Mouse (Mus musculus) forebrain, embryonic 16.5 days (tissue): ENCODE results near the gene Cadm1. TPM values are rescaled to one million over a fixed set of nuclear protein-coding genes. Genes with fewer than 3 reads are reported as not detected.

Experiments
- ATAC-seq: fragments of 200-750 bp; cut with Nextera tagmentation; 2 replicates; pipeline ENCODE4 v1.8.0; 2017; ENCODE audit warnings: mild to moderate bottlenecking, moderate library complexity
- H3K27ac ChIP-seq: fragments of 300-500 bp; sonication (generic); 2 replicates; pipeline ENCODE4 v1.5.1; 2014; ENCODE audit warnings: low read length, control low read depth
- H3K27me3 ChIP-seq: fragments of 300-500 bp; sonication (generic); replicated peaks from 2 replicates; pipeline ENCODE4 v1.6.1; 2014; ENCODE audit warnings: low read length; ENCODE audit not compliant: control insufficient read depth, insufficient read depth
- H3K36me3 ChIP-seq: fragments of 300-500 bp; sonication (generic); 2 replicates; pipeline ENCODE4 v1.6.1; 2014; ENCODE audit not compliant: control insufficient read depth, insufficient read depth
- H3K4me1 ChIP-seq: fragments of 300-500 bp; sonication (generic); replicated peaks from 2 replicates; pipeline ENCODE4 v1.6.1; 2014; ENCODE audit warnings: low read length; ENCODE audit not compliant: control insufficient read depth, insufficient read depth
- H3K4me2 ChIP-seq: fragments of 300-500 bp; sonication (generic); 2 replicates; pipeline ENCODE4 v1.6.1; 2014; ENCODE audit warnings: mild to moderate bottlenecking, low read length, control low read depth
- H3K4me3 ChIP-seq: fragments of 300-500 bp; sonication (generic); replicated peaks from 2 replicates; pipeline ENCODE4 v1.5.1; 2014; ENCODE audit warnings: mild to moderate bottlenecking, low read length, control low read depth
- H3K9ac ChIP-seq: fragments of 300-500 bp; sonication (generic); replicated peaks from 2 replicates; pipeline ENCODE4 v1.6.1; 2014; ENCODE audit warnings: low read depth, low read length, control low read depth
- H3K9me3 ChIP-seq: fragments of 300-500 bp; sonication (generic); 2 replicates; pipeline ENCODE4 v1.6.1; 2016; ENCODE audit warnings: low read length; ENCODE audit not compliant: control insufficient read depth
- WGBS: fragments of 180-500 bp; shearing (Covaris S2); extraction: QIAGEN DNeasy Blood & Tissue Kit; methylation state at CpG from one replicate; pipeline ENCODE4 v1.1.7; 2014; 5-methylcytosine and 5-hydroxymethylcytosine counted together
- polyA plus RNA-seq: library from polyadenylated mRNA; unstranded; fragments of >200 nt; fragmentation: Nextera tagmentation; extraction: Ambion mirVana; gene quantifications from 2 replicates; pipeline ENCODE4 v1.2.1, GENCODE M21; 2015

Gene Cadm1
- polyA plus RNA-seq, 1 experiment from 2014 or later: 256 TPM

- no peak overlapping the region for H3K4me2 ChIP-seq
- no peaks in the 10 kb centered on the region for H3K36me3 ChIP-seq
- no peak overlapping the region for H3K27ac ChIP-seq
- H3K4me1 ChIP-seq: no peaks in the 10 kb centered on the region
- no peak for ATAC-seq
- no peaks in the 10 kb centered on the region for H3K27me3 ChIP-seq
- no peaks in the 10 kb centered on the region for H3K9me3 ChIP-seq
- no peak overlapping the region for H3K9ac ChIP-seq
- no peak overlapping the region for H3K4me3 ChIP-seq
- WGBS: 85% methylated on average over 7 of the region's 7 CpGs
These were observed 337.5 kb downstream of the Cadm1 start for GRCm38 (mm10) chr9:47867474-47867873.

- H3K9ac ChIP-seq: no peak overlapping the region
- WGBS: 83% methylated on average over 5 of the region's 5 CpGs
- H3K9me3 ChIP-seq: no peaks in the 10 kb centered on the region
- no peak for ATAC-seq
- H3K27ac ChIP-seq: no peak overlapping the region
- no peaks in the 10 kb centered on the region for H3K36me3 ChIP-seq
- H3K4me2 ChIP-seq: no peak overlapping the region
- H3K4me3 ChIP-seq: no peak overlapping the region
- H3K4me1 ChIP-seq: no peaks in the 10 kb centered on the region; the same call in 1 of the 2 replicates
- H3K27me3 ChIP-seq: no peaks in the 10 kb centered on the region
These were observed 339.7 kb downstream of the Cadm1 start for GRCm38 (mm10) chr9:47869661-47870060.

GRCm38 (mm10) chr9:47876557-47877206, 346.7 kb downstream of the Cadm1 start:
- Histone ChIP-seq H3K4me3 (no peak overlapping the region), H3K27me3 (no peaks in the 10 kb centered on the region), H3K4me1 (peaks cover 18% of the 10 kb centered on the region), H3K4me2 (no peak overlapping the region), H3K9me3 (no peaks in the 10 kb centered on the region), H3K9ac (no peak overlapping the region), H3K36me3 (no peaks in the 10 kb centered on the region), H3K27ac (peak overlapping the region; percentile 16; the same call in 1 of the 2 replicates)
- 14% methylated on average over 10 of the region's 10 CpGs for WGBS
- ATAC-seq: peak; percentile 62; the same call in 1 of the 2 replicates

DNA sequence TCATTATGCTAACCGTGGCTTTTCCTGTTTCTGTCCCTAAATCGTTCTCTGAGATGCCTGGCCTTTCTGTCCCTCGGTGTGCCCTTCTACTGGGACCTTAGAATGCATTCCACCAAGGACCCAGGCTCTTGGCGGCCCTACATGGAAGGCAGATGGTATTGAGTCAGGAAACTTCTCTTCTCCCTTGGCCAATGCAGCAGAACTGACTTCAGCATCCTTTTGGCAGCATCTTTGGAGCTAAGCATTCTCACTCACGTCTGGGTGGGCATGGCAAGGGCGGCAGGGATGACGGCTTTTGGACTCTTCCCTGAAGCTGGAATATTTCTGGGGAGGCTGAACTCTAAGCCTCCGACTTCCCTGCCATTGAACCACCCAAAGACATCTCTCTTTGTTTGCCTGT, 350.2 kb downstream of the Cadm1 start:
- peaks cover 18% of the 10 kb centered on the region for H3K4me1 ChIP-seq
- no peak overlapping the region for H3K4me3 ChIP-seq
- no peak overlapping the region for H3K4me2 ChIP-seq
- H3K36me3 ChIP-seq: no peaks in the 10 kb centered on the region
- no peak overlapping the region for H3K27ac ChIP-seq
- H3K27me3 ChIP-seq: no peaks in the 10 kb centered on the region
- no peak for ATAC-seq
- WGBS: 86% methylated on average over 8 of the region's 8 CpGs
- H3K9ac ChIP-seq: no peak overlapping the region
- H3K9me3 ChIP-seq: no peaks in the 10 kb centered on the region

DNA sequence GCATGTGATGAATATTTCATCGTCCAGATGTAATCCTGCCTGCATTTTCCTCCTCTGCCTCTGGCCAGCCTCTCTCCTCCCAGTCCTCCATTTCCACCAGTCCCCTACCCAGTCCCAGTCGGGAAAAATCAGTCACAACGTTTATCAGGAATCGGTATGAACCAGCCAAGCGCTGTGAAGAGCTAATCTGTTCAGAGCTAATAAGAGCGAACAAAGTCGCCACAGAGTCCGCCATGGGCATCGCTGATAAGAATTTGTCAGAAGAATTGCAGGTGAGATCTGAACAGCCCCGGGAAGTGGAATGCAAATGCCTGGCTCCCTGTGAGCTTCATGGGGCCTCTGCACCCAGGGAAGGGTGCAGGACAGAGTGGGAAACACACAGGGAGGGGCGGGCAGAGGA, 352.4 kb downstream of the Cadm1 start:
- no peak for ATAC-seq
- H3K4me2 ChIP-seq: no peak overlapping the region
- H3K4me1 ChIP-seq: peaks cover 7% of the 10 kb centered on the region
- no peak overlapping the region for H3K9ac ChIP-seq
- no peaks in the 10 kb centered on the region for H3K9me3 ChIP-seq
- WGBS: 69% methylated on average over 11 of the region's 11 CpGs
- H3K36me3 ChIP-seq: no peaks in the 10 kb centered on the region
- no peaks in the 10 kb centered on the region for H3K27me3 ChIP-seq
- no peak overlapping the region for H3K4me3 ChIP-seq
- H3K27ac ChIP-seq: no peak overlapping the region

DNA sequence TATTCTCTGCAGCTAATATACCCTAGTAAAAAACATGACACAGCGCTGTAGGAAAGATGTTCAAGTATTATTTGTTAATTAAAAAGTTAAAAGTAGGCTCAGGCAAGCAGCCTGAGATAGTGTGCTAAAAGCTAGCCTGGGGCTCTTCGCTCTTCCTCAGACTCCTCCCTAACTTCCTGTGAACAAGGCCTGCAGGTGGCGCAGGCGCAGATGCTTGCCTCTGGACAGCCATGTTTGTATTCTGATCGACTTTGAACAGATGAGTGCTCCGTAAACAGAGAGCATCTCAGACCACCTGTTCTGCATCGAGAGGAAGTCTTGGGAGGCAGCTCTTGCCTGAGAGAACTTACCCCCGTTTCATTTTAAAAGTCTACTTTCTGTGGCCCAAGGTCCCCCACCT, 361.7 kb downstream of the Cadm1 start:
- Histone ChIP-seq H3K27me3 (peaks cover 24% of the 10 kb centered on the region), H3K36me3 (no peaks in the 10 kb centered on the region), H3K4me3 (no peak overlapping the region), H3K9me3 (no peaks in the 10 kb centered on the region), H3K4me2 (no peak overlapping the region), H3K4me1 (no peaks in the 10 kb centered on the region), H3K27ac (no peak overlapping the region), H3K9ac (no peak overlapping the region)
- WGBS: 80% methylated on average over 8 of the region's 8 CpGs
- ATAC-seq: no peak

GRCm38 (mm10) chr9:47892995-47893394, 363.0 kb downstream of the Cadm1 start:
- Histone ChIP-seq H3K4me2 (no peak overlapping the region), H3K4me1 (no peaks in the 10 kb centered on the region), H3K36me3 (no peaks in the 10 kb centered on the region), H3K27me3 (peaks cover 34% of the 10 kb centered on the region), H3K9ac (no peak overlapping the region), H3K9me3 (no peaks in the 10 kb centered on the region), H3K27ac (no peak overlapping the region), H3K4me3 (no peak overlapping the region)
- no peak for ATAC-seq
- WGBS: 93% methylated on average over 6 of the region's 6 CpGs

DNA sequence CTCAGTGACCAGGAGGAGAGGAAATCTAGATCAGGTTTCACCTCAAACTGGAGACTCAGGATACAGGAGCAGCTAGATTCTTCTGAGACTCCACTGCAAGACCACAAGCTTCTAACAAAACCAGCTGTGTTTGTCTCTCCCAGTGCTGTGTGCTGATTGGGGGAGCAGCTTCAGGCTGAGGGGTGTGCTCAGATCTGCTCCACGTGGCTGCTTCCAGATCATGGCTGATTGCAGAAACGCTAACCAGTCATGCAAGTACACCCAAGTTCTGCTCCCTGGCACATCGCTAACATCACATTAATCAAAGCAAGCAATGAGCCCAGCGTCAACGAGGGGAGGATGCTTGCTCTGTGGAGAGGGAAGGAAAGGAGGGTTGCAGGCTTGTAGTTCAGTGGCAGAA, 364.1 kb downstream of the Cadm1 start:
- Histone ChIP-seq H3K4me1 (no peaks in the 10 kb centered on the region), H3K27ac (no peak overlapping the region), H3K9me3 (no peaks in the 10 kb centered on the region), H3K9ac (no peak overlapping the region), H3K36me3 (no peaks in the 10 kb centered on the region), H3K4me2 (no peak overlapping the region), H3K4me3 (no peak overlapping the region), H3K27me3 (peaks cover 40% of the 10 kb centered on the region)
- 39% methylated on average over 5 of the region's 5 CpGs for WGBS
- 0 out of 2 replicates have a peak, but pooled peaks have one; percentile 45 for ATAC-seq

DNA sequence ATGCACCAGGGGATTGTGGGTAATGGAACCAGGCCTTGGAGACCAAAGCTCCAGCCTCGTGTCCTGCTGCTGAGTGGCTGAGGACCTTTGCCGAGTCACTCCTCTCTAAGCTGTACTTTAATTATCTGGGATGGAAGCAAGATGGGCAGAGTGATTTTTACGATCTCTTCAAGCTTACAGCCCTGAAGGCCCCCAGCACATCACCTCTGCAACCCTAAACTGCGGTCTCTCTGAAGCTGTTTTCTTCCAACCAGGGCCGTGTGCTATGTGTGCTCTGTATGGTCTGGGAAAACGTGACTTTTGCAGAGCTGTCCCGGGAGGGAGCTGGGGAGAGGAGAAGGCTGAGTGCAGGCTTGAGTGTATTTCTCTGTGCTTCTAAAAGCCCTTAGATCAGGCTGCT, 364.7 kb downstream of the Cadm1 start:
- Histone ChIP-seq H3K9ac (no peak overlapping the region), H3K4me3 (no peak overlapping the region), H3K27ac (no peak overlapping the region), H3K4me1 (no peaks in the 10 kb centered on the region), H3K36me3 (no peaks in the 10 kb centered on the region), H3K4me2 (no peak overlapping the region), H3K9me3 (no peaks in the 10 kb centered on the region), H3K27me3 (peaks cover 43% of the 10 kb centered on the region)
- no peak for ATAC-seq
- WGBS: 29% methylated on average over 7 of the region's 7 CpGs

DNA sequence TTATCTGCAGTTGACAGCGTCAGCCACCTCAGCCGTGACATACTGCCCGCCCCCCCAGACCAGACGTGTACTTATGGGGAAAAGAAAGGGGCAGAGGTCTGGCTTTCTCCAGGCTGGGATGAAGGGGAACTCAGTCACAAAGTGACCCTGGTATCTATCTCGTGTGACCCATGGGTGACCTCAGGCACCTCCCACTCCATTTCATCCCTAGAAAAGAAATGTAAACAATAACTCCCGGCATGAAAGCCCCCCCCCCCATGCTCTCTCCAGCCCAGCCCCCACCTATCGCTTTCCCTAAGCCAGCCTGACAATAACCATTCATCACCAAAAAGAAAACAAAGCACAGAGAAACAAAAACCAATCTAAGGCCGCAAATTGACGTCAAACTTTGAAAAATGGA, 365.1 kb downstream of the Cadm1 start:
- H3K9me3 ChIP-seq: no peaks in the 10 kb centered on the region
- no peak for ATAC-seq
- peaks cover under 1% of the 10 kb centered on the region for H3K4me1 ChIP-seq
- no peak overlapping the region for H3K4me2 ChIP-seq
- H3K27me3 ChIP-seq: peaks cover 45% of the 10 kb centered on the region
- no peak overlapping the region for H3K27ac ChIP-seq
- no peaks in the 10 kb centered on the region for H3K36me3 ChIP-seq
- no peak overlapping the region for H3K4me3 ChIP-seq
- WGBS: 14% methylated on average over 9 of the region's 9 CpGs
- H3K9ac ChIP-seq: no peak overlapping the region
